Comparison of ENCODE assay signal across 8 mouse cellular contexts in the genomic region with DNA sequence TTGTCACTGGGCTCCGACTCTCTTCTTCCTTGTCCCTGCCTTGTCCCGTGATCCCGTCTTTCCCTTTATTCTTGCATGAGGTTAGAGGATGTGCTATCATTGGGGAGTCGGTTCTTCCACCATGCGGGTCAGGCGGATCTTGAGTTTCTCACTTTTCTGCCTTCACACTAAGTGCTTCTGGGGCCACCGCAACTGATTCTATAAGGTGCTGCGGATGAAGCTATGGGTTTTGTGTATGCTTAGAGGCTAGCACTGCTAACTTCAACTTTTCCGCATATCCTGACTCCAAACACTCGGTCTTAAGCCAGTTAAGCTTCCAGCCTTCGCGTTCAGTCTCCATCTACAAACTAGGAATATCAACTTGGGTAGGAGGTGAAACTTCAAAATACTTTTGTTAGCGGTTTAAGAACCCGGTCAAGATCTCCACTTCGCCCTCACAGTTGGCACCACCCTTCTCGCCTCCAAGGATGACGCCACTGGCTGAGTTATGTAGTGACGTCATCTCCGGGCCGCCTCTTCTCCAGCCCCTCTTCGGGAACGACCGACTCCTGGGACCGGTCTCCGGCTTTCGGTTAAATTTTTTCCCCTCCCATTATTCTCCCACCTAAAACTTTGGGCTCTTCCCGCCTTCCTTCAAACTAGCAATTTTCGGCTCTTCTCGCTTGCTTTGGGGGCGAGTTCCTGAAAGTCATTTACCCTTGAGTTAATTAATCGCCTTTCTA. TPM values are rescaled to one million over a fixed set of nuclear protein-coding genes. Genes with fewer than 3 reads are reported as not detected.
A peak's percentile ranks its signal among the peaks of the same experiment; 100 is the strongest.
DNase-seq lines count a peak whose midpoint lies in the region; ATAC-seq lines count a peak whose summit lies in the region.

No protein-coding gene starts in this region.

- H3K9ac ChIP-seq in hindbrain, embryonic 15.5 days, result peak overlapping the region; percentile 46

- peak overlapping the region; percentile 77 for H3K4me2 ChIP-seq in hindbrain, embryonic 15.5 days

- WGBS in hindbrain, embryonic 15.5 days, result under 1% methylated on average over 31 of the region's 31 CpGs
- 1% methylated on average over 31 of the region's 31 CpGs for WGBS in macrophage (ENCODE audit: missing documents)

- H3K36me3 ChIP-seq in hindbrain, embryonic 15.5 days, result no peaks in the 10 kb centered on the region
- H3K36me3 ChIP-seq in macrophage (ENCODE audit: inconsistent target), result no peaks in the 10 kb centered on the region

- no peaks in the 10 kb centered on the region for H3K9me3 ChIP-seq in hindbrain, embryonic 15.5 days

- ATAC-seq in hindbrain, embryonic 15.5 days (ENCODE audit: low FRiP score, low read depth), result peak; percentile 79

- H3K4me3 ChIP-seq in hindbrain, embryonic 15.5 days, result peak overlapping the region; percentile 93
- peak overlapping the region; percentile 55 for H3K4me3 ChIP-seq in macrophage (ENCODE audit: inconsistent target)

- H3K27me3 ChIP-seq in hindbrain, embryonic 15.5 days, result no peaks in the 10 kb centered on the region

- DNase-seq in WW6 (ENCODE audit: low read depth, low spot score), result peak; percentile 76
- DNase-seq in cerebellum, postnatal 36 days, result peak; percentile 87 to 93
- peak; percentile 93 for DNase-seq in gastrocnemius, adult 18-20 months (ENCODE audit: low spot score)
- DNase-seq in left cerebral cortex, adult 18-20 months (ENCODE audit: low spot score in 2 of 2), result peak; percentile 86 to 91
- peak; percentile 80 for DNase-seq in retina, postnatal 7 days (ENCODE audit: low read depth, low spot score)
- DNase-seq in urinary bladder, adult 18-20 months (ENCODE audit: low spot score in 2 of 2), result peak; percentile 83 to 89

- peaks cover 30% of the 10 kb centered on the region for H3K79me2 ChIP-seq in macrophage (ENCODE audit: inconsistent target)

- peak overlapping the region; percentile 100 for H3K27ac ChIP-seq in hindbrain, embryonic 15.5 days (replicated peaks)
- H3K27ac ChIP-seq in macrophage, result peak overlapping the region; percentile 95

- H3K4me1 ChIP-seq in hindbrain, embryonic 15.5 days (replicated peaks), result peaks cover 17% of the 10 kb centered on the region

RNA-seq across cellular contexts. Expression of gene Zc3h4, which starts 1.5 kb away (rescaled TPM):
- 10 to 100 TPM; 27.7 to 28.6 TPM for total RNA-seq in gastrocnemius, adult 18-20 months (2021)
- polyA plus RNA-seq in hindbrain, embryonic 15.5 days (2015; fragmentation: Nextera tagmentation; extraction: Ambion mirVana), result 17.5 and 17.6 TPM in 2 replicates
- total RNA-seq in left cerebral cortex, adult 18-20 months (2021), result 10 to 100 TPM; 52.7 to 60.7 TPM
- 100 to 1,000 TPM in 2 of 26 experiments, 10 to 100 TPM in 24; 40.1 to 107 (median 74.8) TPM for total RNA-seq in macrophage (2018; cell fraction: chromatin; rRNA removed)
- total RNA-seq in macrophage (2018; cell fraction: cytosol; rRNA removed), result 10 to 100 TPM; 18.6 to 45.7 (median 30.8) TPM
- total RNA-seq in macrophage (2018; cell fraction: nucleus; rRNA removed), result 10 to 100 TPM; 34.2 to 77.9 (median 51.1) TPM
- polyA plus RNA-seq in macrophage (2018), result 23.8 to 26.3 TPM (median 25.4 TPM) in 3 replicates

RNA-seq across cellular contexts. Expression of gene Sae1, which starts 11.7 kb away (rescaled TPM):
- total RNA-seq in gastrocnemius, adult 18-20 months (2021), result 10 to 100 TPM; 25.3 to 30.6 TPM
- polyA plus RNA-seq in hindbrain, embryonic 15.5 days (2015; fragmentation: Nextera tagmentation; extraction: Ambion mirVana), result 251 and 261 TPM in 2 replicates
- 100 to 1,000 TPM; 114 to 119 TPM for total RNA-seq in left cerebral cortex, adult 18-20 months (2021)
- 10 to 100 TPM in 24 of 26 experiments, 1 to 10 TPM in 2; 7.7 to 58.2 (median 29.0) TPM for total RNA-seq in macrophage (2018; cell fraction: chromatin; rRNA removed)
- total RNA-seq in macrophage (2018; cell fraction: cytosol; rRNA removed), result 10 to 100 TPM; 42.3 to 78.0 (median 54.8) TPM
- 10 to 100 TPM; 18.5 to 56.7 (median 31.3) TPM for total RNA-seq in macrophage (2018; cell fraction: nucleus; rRNA removed)
- polyA plus RNA-seq in macrophage (2018), result 50.0 to 88.6 TPM (median 68.1 TPM) in 3 replicates

RNA-seq across cellular contexts. Expression of gene Tmem160, which starts 53.3 kb away (rescaled TPM):
- total RNA-seq in gastrocnemius, adult 18-20 months (2021), result 10 to 100 TPM; 52.0 to 53.2 TPM
- polyA plus RNA-seq in hindbrain, embryonic 15.5 days (2015; fragmentation: Nextera tagmentation; extraction: Ambion mirVana), result 67.8 and 75.6 TPM in 2 replicates
- 10 to 100 TPM; 75.9 to 81.5 TPM for total RNA-seq in left cerebral cortex, adult 18-20 months (2021)
- total RNA-seq in macrophage (2018; cell fraction: chromatin; rRNA removed), result 1 to 10 TPM in 22 of 26 experiments, not detected in 4; 1.3 to 9.0 (median 2.7) TPM
- 10 to 100 TPM; 44.2 to 78.5 (median 64.6) TPM for total RNA-seq in macrophage (2018; cell fraction: cytosol; rRNA removed)
- 10 to 100 TPM in 21 of 26 experiments, 1 to 10 TPM in 5; 4.6 to 31.6 (median 18.8) TPM for total RNA-seq in macrophage (2018; cell fraction: nucleus; rRNA removed)
- polyA plus RNA-seq in macrophage (2018), result 9.5 to 50.4 TPM (median 41.7 TPM) in 3 replicates

Comparison
In these comparisons a context has a peak if more than half of its experiments do, and no peak if none do; other contexts are left out.
1. Peak in every context shown above with its lines: DNase-seq, ATAC-seq, H3K4me3 ChIP-seq and H3K27ac ChIP-seq.